9 mouse cellular contexts compared by ENCODE assay signal in the genomic region with DNA sequence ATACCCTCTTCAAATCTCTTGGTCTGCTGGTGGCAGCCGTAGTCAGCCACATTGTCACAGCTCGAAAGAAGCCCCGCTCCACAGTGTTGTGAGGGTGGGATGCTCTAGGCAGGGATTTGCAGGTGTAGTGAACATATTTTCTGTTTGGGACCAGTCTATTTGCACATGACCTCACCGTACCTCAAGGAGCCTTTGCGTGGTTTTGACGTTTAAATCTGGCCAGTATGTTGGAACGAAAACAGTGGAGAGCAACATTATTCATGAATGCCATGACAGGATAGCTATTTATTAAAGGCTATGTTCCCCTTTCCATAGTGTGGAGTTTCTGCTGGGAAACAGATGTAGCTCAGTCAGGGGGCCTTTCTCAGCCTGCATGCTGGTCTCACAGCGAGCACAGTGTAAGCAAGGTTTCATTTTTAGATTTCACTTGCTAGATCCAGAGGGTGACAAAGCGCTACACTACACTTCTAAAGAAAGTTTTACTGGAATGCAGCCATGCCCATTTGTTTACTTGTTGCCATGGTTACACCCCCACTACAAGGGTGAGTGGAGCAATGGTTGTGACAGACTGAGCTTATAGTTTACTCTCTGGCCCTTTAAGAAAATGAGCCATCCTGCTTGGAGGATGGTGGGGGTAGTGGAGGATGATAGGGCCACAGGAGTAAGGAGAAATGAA. TPM values are rescaled to one million over a fixed set of nuclear protein-coding genes. Genes with fewer than 3 reads are reported as not detected.
DNase-seq lines count a peak whose midpoint lies in the region; ATAC-seq and TF ChIP-seq lines count a peak whose summit lies in the region.
"Had no signal": no experiment of that assay in that cellular context is flagged by ENCODE, and none has a peak within 500 bp of the region (broad histone marks: within the 10 kb centered on the region; RNA-seq: fewer than 3 reads in every experiment).

No protein-coding gene starts in this region.

- no peaks in the 10 kb centered on the region for H3K9me3 ChIP-seq in neural tube, embryonic 13.5 days
- H3K9me3 ChIP-seq in neural tube, embryonic 15.5 days (replicated peaks), result no peaks in the 10 kb centered on the region
- no peaks in the 10 kb centered on the region for H3K9me3 ChIP-seq in stomach, postnatal 0 days (ENCODE audit: control insufficient read depth, low read length)
- no peaks in the 10 kb centered on the region for H3K9me3 ChIP-seq in liver, embryonic 12.5 days (replicated peaks)
- H3K9me3 ChIP-seq: embryonic facial prominence, embryonic 12.5 days had no signal

- no peak overlapping the region for H3K9ac ChIP-seq in neural tube, embryonic 13.5 days
- H3K9ac ChIP-seq in neural tube, embryonic 15.5 days (replicated peaks), result no peak overlapping the region
- no peak overlapping the region for H3K9ac ChIP-seq in stomach, postnatal 0 days (ENCODE audit: low read length)
- no peak overlapping the region for H3K9ac ChIP-seq in liver, embryonic 12.5 days
- H3K9ac ChIP-seq: embryonic facial prominence, embryonic 12.5 days had no signal

- H3K4me3 ChIP-seq in neural tube, embryonic 13.5 days, result no peak overlapping the region
- H3K4me3 ChIP-seq in neural tube, embryonic 15.5 days (replicated peaks), result no peak overlapping the region
- no peak overlapping the region for H3K4me3 ChIP-seq in stomach, postnatal 0 days (ENCODE audit: low read depth, low read length)
- H3K4me3 ChIP-seq in liver, embryonic 12.5 days, result no peak overlapping the region
- H3K4me3 ChIP-seq: embryonic facial prominence, embryonic 12.5 days had no signal

- H3K4me1 ChIP-seq in neural tube, embryonic 13.5 days (replicated peaks), result peaks cover 10% of the 10 kb centered on the region; the same call in 1 of the 2 replicates
- H3K4me1 ChIP-seq in neural tube, embryonic 15.5 days, result no peaks in the 10 kb centered on the region
- H3K4me1 ChIP-seq in stomach, postnatal 0 days (replicated peaks; ENCODE audit: control insufficient read depth, insufficient read depth), result no peaks in the 10 kb centered on the region
- H3K4me1 ChIP-seq in liver, embryonic 12.5 days, result no peaks in the 10 kb centered on the region
- H3K4me1 ChIP-seq: embryonic facial prominence, embryonic 12.5 days had no signal

- no peaks in the 10 kb centered on the region for H3K27me3 ChIP-seq in neural tube, embryonic 13.5 days
- H3K27me3 ChIP-seq in neural tube, embryonic 15.5 days (replicated peaks), result no peaks in the 10 kb centered on the region
- H3K27me3 ChIP-seq in stomach, postnatal 0 days (ENCODE audit: control insufficient read depth, insufficient read depth, low read length), result no peaks in the 10 kb centered on the region
- H3K27me3 ChIP-seq in liver, embryonic 12.5 days (replicated peaks), result no peaks in the 10 kb centered on the region
- H3K27me3 ChIP-seq: embryonic facial prominence, embryonic 12.5 days had no signal

- H3K36me3 ChIP-seq in neural tube, embryonic 13.5 days, result no peaks in the 10 kb centered on the region
- H3K36me3 ChIP-seq in neural tube, embryonic 15.5 days, result no peaks in the 10 kb centered on the region
- H3K36me3 ChIP-seq in stomach, postnatal 0 days (ENCODE audit: control insufficient read depth, insufficient read depth, low read length), result no peaks in the 10 kb centered on the region
- no peaks in the 10 kb centered on the region for H3K36me3 ChIP-seq in liver, embryonic 12.5 days
- H3K36me3 ChIP-seq: embryonic facial prominence, embryonic 12.5 days had no signal

- TF ChIP-seq EP300 in stomach, postnatal 0 days (optimal IDR thresholded peaks at IDR 0.05), result no peak

- WGBS in neural tube, embryonic 13.5 days, result 60% methylated on average over 9 of the region's 9 CpGs
- WGBS in neural tube, embryonic 15.5 days, result 54% methylated on average over 9 of the region's 9 CpGs
- WGBS in stomach, postnatal 0 days, result 39% methylated on average over 9 of the region's 9 CpGs
- 63% methylated on average over 9 of the region's 9 CpGs for WGBS in liver, embryonic 12.5 days (ENCODE audit: insufficient replicate concordance)

- no peak for TF ChIP-seq CTCF in stomach, postnatal 0 days (IDR thresholded peaks at IDR 0.05; ENCODE audit: low read depth)

- no peak for ATAC-seq in neural tube, embryonic 13.5 days (ENCODE audit: low read depth)
- no peak for ATAC-seq in neural tube, embryonic 15.5 days (ENCODE audit: low FRiP score)
- ATAC-seq in stomach, postnatal 0 days (ENCODE audit: low FRiP score, low TSS enrichment), result peak; percentile 81
- no peak for ATAC-seq in liver, embryonic 12.5 days

- peak; percentile 34 for DNase-seq in adrenal gland, postnatal 10 days
- DNase-seq in adrenal gland, adult 18-20 months (ENCODE audit: low spot score in 2 of 2), result no peak
- DNase-seq in heart, postnatal 4 days, result peak; percentile 56
- peak; percentile 35 for DNase-seq in stomach, postnatal 0 days (ENCODE audit: low spot score)
- no peak for DNase-seq in cerebellum, adult 11 months

- H3K27ac ChIP-seq in neural tube, embryonic 13.5 days (replicated peaks), result no peak overlapping the region
- H3K27ac ChIP-seq in neural tube, embryonic 15.5 days (replicated peaks), result no peak overlapping the region
- H3K27ac ChIP-seq in stomach, postnatal 0 days (replicated peaks), result no peak overlapping the region
- no peak overlapping the region for H3K27ac ChIP-seq in liver, embryonic 12.5 days
- H3K27ac ChIP-seq: embryonic facial prominence, embryonic 12.5 days had no signal

- H3K4me2 ChIP-seq in neural tube, embryonic 13.5 days, result peak overlapping the region; percentile 13; the same call in 1 of the 2 replicates
- H3K4me2 ChIP-seq in neural tube, embryonic 15.5 days, result no peak overlapping the region; the same call in 1 of the 2 replicates
- no peak overlapping the region for H3K4me2 ChIP-seq in stomach, postnatal 0 days (replicated peaks; ENCODE audit: low read depth)
- H3K4me2 ChIP-seq in liver, embryonic 12.5 days, result no peak overlapping the region
- H3K4me2 ChIP-seq: embryonic facial prominence, embryonic 12.5 days had no signal

RNA-seq across cellular contexts. Expression of gene Arhgap44, which starts 52.3 kb away (rescaled TPM):
- total RNA-seq in adrenal gland, postnatal 10 days (2021), result 1 to 10 TPM; 7.5 to 8.7 TPM
- 10 to 100 TPM in 1 of 2 experiments, 1 to 10 TPM in 1; 8.5 to 11.1 TPM for total RNA-seq in adrenal gland, adult 18-20 months (2021)
- polyA plus RNA-seq in neural tube, embryonic 13.5 days (2015; fragmentation: Nextera tagmentation; extraction: Ambion mirVana), result 10.3 and 11.5 TPM in 2 replicates
- polyA plus RNA-seq in neural tube, embryonic 15.5 days (2015; fragmentation: Nextera tagmentation; extraction: Ambion mirVana), result 18.7 TPM in 2 replicates
- 10 to 100 TPM; 19.9 to 23.7 TPM for total RNA-seq in heart, postnatal 4 days (2021)
- 2.9 and 3.1 TPM in 2 replicates for polyA plus RNA-seq in stomach, postnatal 0 days (2015; fragmentation: Nextera tagmentation; extraction: Ambion mirVana)
- polyA plus RNA-seq in liver, embryonic 12.5 days (2016; fragmentation: Nextera tagmentation; extraction: Ambion mirVana), result 1.0 and 1.2 TPM in 2 replicates

RNA-seq across cellular contexts. Expression of gene Myocd, which starts 54.7 kb away (rescaled TPM):
- total RNA-seq in adrenal gland, postnatal 10 days (2021), result 1 to 10 TPM; 1.3 to 2.1 TPM
- under 1 TPM; 0.45 to 0.46 TPM for total RNA-seq in adrenal gland, adult 18-20 months (2021)
- 1.0 and 1.3 TPM in 2 replicates for polyA plus RNA-seq in neural tube, embryonic 13.5 days (2015; fragmentation: Nextera tagmentation; extraction: Ambion mirVana)
- 0.61 and 4.4 TPM in 2 replicates for polyA plus RNA-seq in neural tube, embryonic 15.5 days (2015; fragmentation: Nextera tagmentation; extraction: Ambion mirVana)
- total RNA-seq in heart, postnatal 4 days (2021), result 100 to 1,000 TPM; 113 to 131 TPM
- 21.6 and 22.7 TPM in 2 replicates for polyA plus RNA-seq in stomach, postnatal 0 days (2015; fragmentation: Nextera tagmentation; extraction: Ambion mirVana)
- polyA plus RNA-seq in liver, embryonic 12.5 days (2016; fragmentation: Nextera tagmentation; extraction: Ambion mirVana), result 0.16 and 0.27 TPM in 2 replicates

RNA-seq across cellular contexts. Expression of gene 1700086D15Rik, which starts 55.4 kb away (rescaled TPM):
- under 1 TPM; 0.24 to 0.36 TPM for total RNA-seq in adrenal gland, postnatal 10 days (2021)
- total RNA-seq in adrenal gland, adult 18-20 months (2021), result under 1 TPM in 1 of 2 experiments, not detected in 1; 0.64 TPM
- not detected in 2 replicates for polyA plus RNA-seq in neural tube, embryonic 13.5 days (2015; fragmentation: Nextera tagmentation; extraction: Ambion mirVana)
- polyA plus RNA-seq in neural tube, embryonic 15.5 days (2015; fragmentation: Nextera tagmentation; extraction: Ambion mirVana), result 0.14 and 0.22 TPM in 2 replicates
- total RNA-seq in heart, postnatal 4 days (2021), result under 1 TPM; 0.74 to 0.81 TPM
- polyA plus RNA-seq in stomach, postnatal 0 days (2015; fragmentation: Nextera tagmentation; extraction: Ambion mirVana), result 0.12 TPM in 1 of 2 replicates, not detected in the other
- not detected in 2 replicates for polyA plus RNA-seq in liver, embryonic 12.5 days (2016; fragmentation: Nextera tagmentation; extraction: Ambion mirVana)
- polyA plus RNA-seq: embryonic facial prominence, embryonic 12.5 days had no signal

Comparison
In these comparisons a context has a peak if more than half of its experiments do, and no peak if none do; other contexts are left out.
1. DNase-seq: peak in adrenal gland, postnatal 10 days (single experiment), heart, postnatal 4 days (single experiment) and stomach, postnatal 0 days (single experiment); none in adrenal gland, adult 18-20 months (0 of 2) and cerebellum, adult 11 months (single experiment).